Mouse (Mus musculus) liver, postnatal 0 days (tissue): ENCODE results near the gene Blvra.

Experiments used
- CTCF ChIP-seq: sonication (generic); IDR thresholded peaks from 2 replicates; pipeline ENCODE4 v1.5.1; 2016; ENCODE audit warnings: antibody characterized with exemption, low read depth
- EP300 ChIP-seq: IDR thresholded peaks from 2 replicates; pipeline ENCODE4 v1.6.1; 2016; ENCODE audit warnings: antibody characterized with exemption, low read depth, mild to moderate bottlenecking

DNA sequence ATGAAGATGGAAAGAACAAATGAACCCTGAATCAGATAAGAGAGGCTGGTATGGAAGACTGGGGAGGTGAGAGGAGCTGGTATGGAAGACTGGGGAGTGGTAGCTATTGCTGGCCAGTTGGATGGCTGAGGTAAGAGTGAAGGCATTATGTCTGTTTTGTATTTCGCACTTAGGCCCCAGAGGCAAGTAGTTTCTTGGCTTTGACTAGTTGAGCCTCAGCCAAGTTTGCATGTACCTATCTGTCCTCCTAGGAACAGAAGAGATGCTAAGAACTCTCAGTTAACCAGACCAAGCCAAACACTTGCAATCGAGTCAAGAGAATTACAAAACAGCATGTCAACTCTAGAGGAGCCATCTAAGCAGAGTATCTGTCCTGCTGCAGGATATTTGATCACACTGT is 3.7 kb downstream of the Blvra start:
- TF ChIP-seq CTCF, result no peak
- no peak for TF ChIP-seq EP300
